Mouse (Mus musculus) megakaryocyte, embryonic 14.5 days (primary cell): ENCODE data around the gene Fam196a.

Experiments used
- FLI1 ChIP-seq: IDR thresholded peaks from 2 replicates; pipeline ENCODE4 v1.6.1; 2012; ENCODE audit warnings: low read length, inconsistent platforms, mixed read lengths
- GATA1 ChIP-seq: IDR thresholded peaks from 3 replicates; pipeline ENCODE4 v1.6.1; 2012; ENCODE audit warnings: mixed read lengths, low read length, inconsistent platforms, borderline replicate concordance

- no peak for TF ChIP-seq GATA1
- no peak for TF ChIP-seq FLI1
These were observed 23.4 kb upstream of the Fam196a start for GRCm38 (mm10) chr7:134961608-134962007.
